Mouse (Mus musculus) fibroblast of lung, adult 2 months (primary cell): ENCODE data around the gene Spry1.

ENCODE experiments used
- DNase-seq: peaks from one replicate; pipeline ENCODE4 v3.0.0-alpha.2; 2011; ENCODE audit warnings: low read depth

The Spry1 gene

GRCm38 (mm10) chr3:37641796-37642680 is 2.3 kb downstream of the Spry1 start:
- no peak for DNase-seq

- no peak for DNase-seq
Observed at GRCm38 (mm10) chr3:37642681-37643214, 3.0 kb downstream of the Spry1 start.

GRCm38 (mm10) chr3:37643411-37643810 is 3.7 kb downstream of the Spry1 start:
- DNase-seq: no peak

- no peak for DNase-seq
Observed at GRCm38 (mm10) chr3:37643903-37644302, 4.2 kb downstream of the Spry1 start.

GRCm38 (mm10) chr3:37645061-37645460 is 5.3 kb downstream of the Spry1 start:
- DNase-seq: no peak

- DNase-seq: no peak
Observed at GRCm38 (mm10) chr3:37646221-37646620, 6.5 kb downstream of the Spry1 start.

GRCm38 (mm10) chr3:37647225-37647624 is 7.5 kb downstream of the Spry1 start:
- no peak for DNase-seq

GRCm38 (mm10) chr3:37648244-37648643 is 8.5 kb downstream of the Spry1 start:
- no peak for DNase-seq

- DNase-seq: no peak
Observed at GRCm38 (mm10) chr3:37649281-37649680, 9.5 kb downstream of the Spry1 start.

GRCm38 (mm10) chr3:37652537-37652936 is 12.8 kb downstream of the Spry1 start:
- DNase-seq: no peak

- peak; percentile 49 for DNase-seq
Observed at GRCm38 (mm10) chr3:37653935-37654729, 14.4 kb downstream of the Spry1 start.

- no peak for DNase-seq
Observed at GRCm38 (mm10) chr3:37654787-37655186, 15.0 kb downstream of the Spry1 start.

- no peak for DNase-seq
Observed at GRCm38 (mm10) chr3:37655933-37656633, 16.3 kb downstream of the Spry1 start.

- no peak for DNase-seq
Observed at GRCm38 (mm10) chr3:37657009-37657408, 17.3 kb downstream of the Spry1 start.

GRCm38 (mm10) chr3:37658155-37658554 is 18.4 kb downstream of the Spry1 start:
- DNase-seq: no peak

- DNase-seq: no peak
Observed at GRCm38 (mm10) chr3:37659621-37660020, 19.9 kb downstream of the Spry1 start.

GRCm38 (mm10) chr3:37666291-37667118 is 26.8 kb downstream of the Spry1 start:
- no peak for DNase-seq

GRCm38 (mm10) chr3:37667119-37667467 is 27.3 kb downstream of the Spry1 start:
- DNase-seq: no peak

GRCm38 (mm10) chr3:37667736-37668135 is 28.0 kb downstream of the Spry1 start:
- no peak for DNase-seq

GRCm38 (mm10) chr3:37668652-37669051 is 28.9 kb downstream of the Spry1 start:
- DNase-seq: no peak

GRCm38 (mm10) chr3:37669100-37669499 is 29.4 kb downstream of the Spry1 start:
- no peak for DNase-seq
